Mouse (Mus musculus): Measurements from ENCODE around the gene Ssr3.

GRCm38 (mm10) chr3:65340173-65340951, 52.1 kb downstream of the Ssr3 start:
- no peak for TF ChIP-seq CTCF (IDR thresholded peaks at IDR 0.05; ENCODE audit: extremely low read depth, insufficient read depth, insufficient read length, insufficient replicate concordance)
- no peak for TF ChIP-seq POLR2A (IDR thresholded peaks at IDR 0.05; ENCODE audit: low read depth, low read length)

Data from spleen, adult 2 months (tissue).